Mouse (Mus musculus) midbrain, embryonic 16.5 days (tissue): ENCODE data around the gene Macrod1. TPM values are rescaled to one million over a fixed set of nuclear protein-coding genes. Genes with fewer than 3 reads are reported as not detected.

ENCODE experiments used
- ATAC-seq: fragments of 200-750 bp; cut with Nextera tagmentation; 2 replicates; pipeline ENCODE4 v1.8.0; 2017; ENCODE audit warnings: moderate TSS enrichment
- H3K27ac ChIP-seq: fragments of 300-500 bp; sonication (generic); 2 replicates; pipeline ENCODE4 v1.5.1; 2014; ENCODE audit warnings: mild to moderate bottlenecking, low read length, mixed read lengths
- H3K27me3 ChIP-seq: fragments of 300-500 bp; sonication (generic); 2 replicates; pipeline ENCODE4 v1.6.1; 2014; ENCODE audit warnings: low read depth, low read length, mixed read lengths; ENCODE audit not compliant: control insufficient read depth, insufficient read depth
- H3K36me3 ChIP-seq: fragments of 300-500 bp; sonication (generic); 2 replicates; pipeline ENCODE4 v1.6.1; 2014; ENCODE audit warnings: mild to moderate bottlenecking, low read length, moderate library complexity, mixed read lengths; ENCODE audit not compliant: control insufficient read depth, insufficient read depth
- H3K4me1 ChIP-seq: fragments of 300-500 bp; sonication (generic); 2 replicates; pipeline ENCODE4 v1.6.1; 2014; ENCODE audit warnings: mild to moderate bottlenecking, low read length, mixed read lengths; ENCODE audit not compliant: control insufficient read depth, insufficient read depth
- H3K4me2 ChIP-seq: fragments of 300-500 bp; sonication (generic); 2 replicates; pipeline ENCODE4 v1.6.1; 2014; ENCODE audit warnings: mild to moderate bottlenecking, low read length, mixed read lengths
- H3K4me3 ChIP-seq: fragments of 300-500 bp; sonication (generic); 2 replicates; pipeline ENCODE4 v1.5.1; 2014; ENCODE audit warnings: low read depth, mild to moderate bottlenecking, low read length, moderate library complexity, mixed read lengths
- H3K9ac ChIP-seq: fragments of 300-500 bp; sonication (generic); 2 replicates; pipeline ENCODE4 v1.6.1; 2014; ENCODE audit warnings: low read depth, low read length, mixed read lengths
- H3K9me3 ChIP-seq: fragments of 300-500 bp; sonication (generic); replicated peaks from 2 replicates; pipeline ENCODE4 v1.6.1; 2014; ENCODE audit warnings: mild to moderate bottlenecking, low read length, mixed read lengths; ENCODE audit not compliant: control insufficient read depth, poor library complexity, severe bottlenecking
- WGBS: fragments of 180-500 bp; shearing (Covaris S2); extraction: QIAGEN DNeasy Blood & Tissue Kit; methylation state at CpG from one replicate; pipeline ENCODE4 v1.1.7; 2014; 5-methylcytosine and 5-hydroxymethylcytosine counted together
- polyA plus RNA-seq: library from polyadenylated mRNA; unstranded; fragments of >200 nt; fragmentation: Nextera tagmentation; extraction: Ambion mirVana; gene quantifications from 2 replicates; pipeline ENCODE4 v1.2.1, GENCODE M21; 2015

The Macrod1 gene
- polyA plus RNA-seq, 1 experiment from 2014 or later, result 5.9 TPM

- no peak overlapping the region for H3K9ac ChIP-seq
- H3K4me2 ChIP-seq, result peak overlapping the region; percentile 58; the same call in 1 of the 2 replicates
- H3K27ac ChIP-seq, result no peak overlapping the region
- peaks cover 38% of the 10 kb centered on the region for H3K4me1 ChIP-seq
- no peaks in the 10 kb centered on the region for H3K36me3 ChIP-seq
- no peaks in the 10 kb centered on the region; the same call in 1 of the 2 replicates for H3K27me3 ChIP-seq
- no peak overlapping the region for H3K4me3 ChIP-seq
- H3K9me3 ChIP-seq, result no peaks in the 10 kb centered on the region
- ATAC-seq, result no peak
- whole genome bisulfite sequencing, result 69% methylated on average over 3 of the region's 3 CpGs
Measured at GRCm38 (mm10) chr19:7144458-7144857, 87.8 kb downstream of the Macrod1 start.

- Histone ChIP-seq H3K27me3 (no peaks in the 10 kb centered on the region; the same call in 1 of the 2 replicates), H3K4me2 (no peak overlapping the region), H3K36me3 (no peaks in the 10 kb centered on the region), H3K9ac (0 out of 2 replicates have a peak overlapping the region, but pooled peaks have one; percentile 30), H3K4me3 (no peak overlapping the region), H3K27ac (no peak overlapping the region), H3K9me3 (no peaks in the 10 kb centered on the region), H3K4me1 (peaks cover 26% of the 10 kb centered on the region)
- no peak for ATAC-seq
- 60% methylated on average over 13 of the region's 13 CpGs for WGBS
Measured at GRCm38 (mm10) chr19:7146376-7146775, 89.8 kb downstream of the Macrod1 start.

GRCm38 (mm10) chr19:7148096-7148495, 91.5 kb downstream of the Macrod1 start:
- H3K9me3 ChIP-seq, result no peaks in the 10 kb centered on the region
- 55% methylated on average over 4 of the region's 4 CpGs for WGBS
- H3K9ac ChIP-seq, result no peak overlapping the region
- no peak overlapping the region for H3K4me3 ChIP-seq
- no peak for ATAC-seq
- no peaks in the 10 kb centered on the region for H3K36me3 ChIP-seq
- H3K4me2 ChIP-seq, result no peak overlapping the region
- no peaks in the 10 kb centered on the region; the same call in 1 of the 2 replicates for H3K27me3 ChIP-seq
- H3K27ac ChIP-seq, result no peak overlapping the region
- peaks cover 17% of the 10 kb centered on the region for H3K4me1 ChIP-seq

GRCm38 (mm10) chr19:7148541-7149085, 92.0 kb downstream of the Macrod1 start:
- Histone ChIP-seq H3K27ac (no peak overlapping the region), H3K9ac (no peak overlapping the region), H3K4me3 (no peak overlapping the region), H3K9me3 (no peaks in the 10 kb centered on the region), H3K27me3 (no peaks in the 10 kb centered on the region; the same call in 1 of the 2 replicates), H3K4me2 (no peak overlapping the region), H3K36me3 (no peaks in the 10 kb centered on the region), H3K4me1 (peaks cover 16% of the 10 kb centered on the region)
- WGBS, result 54% methylated on average over 8 of the region's 8 CpGs
- ATAC-seq, result no peak

- no peak overlapping the region for H3K27ac ChIP-seq
- H3K9ac ChIP-seq, result no peak overlapping the region
- H3K4me3 ChIP-seq, result no peak overlapping the region
- WGBS, result 59% methylated on average over 7 of the region's 7 CpGs
- no peak overlapping the region for H3K4me2 ChIP-seq
- peaks cover 10% of the 10 kb centered on the region; the same call in 1 of the 2 replicates for H3K4me1 ChIP-seq
- no peaks in the 10 kb centered on the region for H3K9me3 ChIP-seq
- H3K27me3 ChIP-seq, result no peaks in the 10 kb centered on the region; the same call in 1 of the 2 replicates
- no peak for ATAC-seq
- no peaks in the 10 kb centered on the region for H3K36me3 ChIP-seq
Measured at GRCm38 (mm10) chr19:7149158-7149685, 92.6 kb downstream of the Macrod1 start.

GRCm38 (mm10) chr19:7151300-7151926, 94.8 kb downstream of the Macrod1 start:
- no peaks in the 10 kb centered on the region for H3K9me3 ChIP-seq
- no peak for ATAC-seq
- no peak overlapping the region for H3K9ac ChIP-seq
- H3K27me3 ChIP-seq, result no peaks in the 10 kb centered on the region
- no peak overlapping the region for H3K27ac ChIP-seq
- H3K36me3 ChIP-seq, result no peaks in the 10 kb centered on the region
- no peak overlapping the region for H3K4me3 ChIP-seq
- WGBS, result 75% methylated on average over 7 of the region's 7 CpGs
- peaks cover 9% of the 10 kb centered on the region; the same call in 1 of the 2 replicates for H3K4me1 ChIP-seq
- no peak overlapping the region for H3K4me2 ChIP-seq

GRCm38 (mm10) chr19:7151927-7152653, 95.5 kb downstream of the Macrod1 start:
- Histone ChIP-seq H3K4me3 (no peak overlapping the region), H3K27me3 (no peaks in the 10 kb centered on the region), H3K9ac (no peak overlapping the region), H3K4me2 (no peak overlapping the region), H3K27ac (0 out of 2 replicates have a peak overlapping the region, but pooled peaks have one; percentile 28), H3K9me3 (no peaks in the 10 kb centered on the region), H3K4me1 (peaks cover 12% of the 10 kb centered on the region), H3K36me3 (no peaks in the 10 kb centered on the region)
- WGBS, result 70% methylated on average over 6 of the region's 6 CpGs
- no peak for ATAC-seq

GRCm38 (mm10) chr19:7153232-7153631, 96.6 kb downstream of the Macrod1 start:
- no peak for ATAC-seq
- peaks cover 21% of the 10 kb centered on the region for H3K4me1 ChIP-seq
- no peak overlapping the region; the same call in 1 of the 2 replicates for H3K9ac ChIP-seq

More at GRCm38 (mm10) chr19:7153232-7153631, 96.6 kb downstream of the Macrod1 start:
- no peak overlapping the region for H3K4me2 ChIP-seq
- H3K9me3 ChIP-seq, result no peaks in the 10 kb centered on the region
- H3K36me3 ChIP-seq, result no peaks in the 10 kb centered on the region
- H3K27ac ChIP-seq, result no peak overlapping the region
- no peaks in the 10 kb centered on the region; the same call in 1 of the 2 replicates for H3K27me3 ChIP-seq
- H3K4me3 ChIP-seq, result no peak overlapping the region
- 24% methylated on average over 7 of the region's 7 CpGs for WGBS
